Mouse (Mus musculus): Measurements from ENCODE around the gene Rd3. TPM values are rescaled to one million over a fixed set of nuclear protein-coding genes. Genes with fewer than 3 reads are reported as not detected.

Rd3 gene
- total RNA-seq, 1 experiment = 0.13 TPM

DNA sequence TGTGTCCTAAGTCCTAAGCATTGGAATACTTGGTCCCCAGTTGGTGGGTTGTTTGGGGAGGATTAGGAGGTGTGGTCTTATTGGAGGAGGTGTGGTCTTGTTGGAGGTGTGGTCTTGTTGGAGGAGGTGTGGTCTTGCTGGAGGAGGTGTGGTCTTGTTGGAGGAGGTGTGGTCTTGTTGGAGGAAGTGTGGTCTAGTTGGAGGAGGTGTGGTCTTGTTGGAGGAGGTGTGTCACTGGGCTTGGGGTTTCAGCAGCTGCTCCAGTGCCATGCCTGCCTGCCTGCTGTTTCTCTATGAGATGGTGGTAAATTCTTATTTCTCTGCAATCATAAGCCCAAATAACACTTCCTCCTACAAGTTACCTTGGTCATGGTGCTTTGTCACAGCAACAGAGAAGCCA, 21.9 kb downstream of the Rd3 start:
- in situ Hi-C loops (cut with MboI; ENCODE audit: low sequenced_read_pairs in 2 of 2, unreplicated experiment in 2 of 2) = no loop called here
- Histone ChIP-seq H3K27ac (ENCODE audit: insufficient read depth, low read depth, low read length, poor library complexity, severe bottlenecking) (no peak overlapping the region), H3K9ac (ENCODE audit: insufficient read depth, low read depth, low read length, poor library complexity, severe bottlenecking) (no peak overlapping the region), H3K4me3 (ENCODE audit: insufficient read depth in 1 of 2, low read depth in 1 of 2, low read length in 2 of 2, poor library complexity in 1 of 2, severe bottlenecking in 1 of 2) (no peak overlapping the region), H3K36me3 (ENCODE audit: control insufficient read depth, insufficient read depth, low read length, poor library complexity, severe bottlenecking) (no peaks in the 10 kb centered on the region), H3K4me1 (ENCODE audit: control insufficient read depth in 2 of 2, insufficient read depth in 2 of 2, low read length in 2 of 2, poor library complexity in 1 of 2) (peaks cover 0 to 2% of the 10 kb centered on the region in 2 experiments; a peak in 1 of 4 replicates), H3K9me3 (ENCODE audit: control insufficient read depth, insufficient read depth, low read depth, low read length) (no peaks in the 10 kb centered on the region)
- DNase-seq (ENCODE audit: low read depth, low spot score) = no peak
- TF ChIP-seq ZC3H11A (IDR thresholded peaks at IDR 0.05; ENCODE audit: borderline replicate concordance, low read depth, low read length) (no peak), HCFC1 (IDR thresholded peaks at IDR 0.05; ENCODE audit: borderline replicate concordance, insufficient read depth, low read length) (no peak), MAFK (IDR thresholded peaks at IDR 0.05; ENCODE audit: insufficient read depth, low read depth, low read length) (no peak), CHD2 (IDR thresholded peaks at IDR 0.05; ENCODE audit: low read depth, low read length) (no peak), ZNF384 (IDR thresholded peaks at IDR 0.05; ENCODE audit: low read depth, low read length) (no peak)

Other genes starting within 250 kb of the Rd3 start
- 48.4 and 50.5 TPM in 2 replicates for gene Nek2, start 155.9 kb upstream of the Rd3 start, total RNA-seq (2012; rRNA removed)
- gene Slc30a1, start 70.6 kb upstream of the Rd3 start, total RNA-seq (2012; rRNA removed) = 27.2 and 45.5 TPM in 2 replicates
- gene Traf5, start 115.2 kb downstream of the Rd3 start, total RNA-seq (2012; rRNA removed) = 1.7 and 2.1 TPM in 2 replicates
- 3.7 and 4.1 TPM in 2 replicates for gene Rcor3, start 160.7 kb downstream of the Rd3 start, total RNA-seq (2012; rRNA removed)
- 0.71 and 0.95 TPM in 2 replicates for gene Kcnh1, start 213.4 kb downstream of the Rd3 start, total RNA-seq (2012; rRNA removed)